Mouse (Mus musculus): ENCODE measurements around the gene Pomgnt1. TPM values are rescaled to one million over a fixed set of nuclear protein-coding genes. Genes with fewer than 3 reads are reported as not detected.

Pomgnt1 gene
- total RNA-seq, 1 experiment from 2014 or later, result 14.2 TPM

GRCm38 (mm10) chr4:116127956-116128355 lies 4.3 kb downstream of the Pomgnt1 start:
- no peak for ATAC-seq (replicated peaks in 1 of 2; ENCODE audit: insufficient read depth in 1 of 2, low FRiP score in 2 of 2, low TSS enrichment in 1 of 2, low read depth in 1 of 2, poor library complexity in 2 of 2, severe bottlenecking in 2 of 2)

- no peak for ATAC-seq (replicated peaks in 1 of 2; ENCODE audit: insufficient read depth in 1 of 2, low FRiP score in 2 of 2, low TSS enrichment in 1 of 2, low read depth in 1 of 2, poor library complexity in 2 of 2, severe bottlenecking in 2 of 2)
Observed at GRCm38 (mm10) chr4:116133126-116133525, 9.5 kb downstream of the Pomgnt1 start.

GRCm38 (mm10) chr4:116134990-116135389 lies 11.3 kb downstream of the Pomgnt1 start:
- peak; percentile 78 to 79 for ATAC-seq (replicated peaks in 1 of 2; ENCODE audit: insufficient read depth in 1 of 2, low FRiP score in 2 of 2, low TSS enrichment in 1 of 2, low read depth in 1 of 2, poor library complexity in 2 of 2, severe bottlenecking in 2 of 2)

GRCm38 (mm10) chr4:116137421-116137996 lies 13.9 kb downstream of the Pomgnt1 start:
- ATAC-seq (replicated peaks in 1 of 2; ENCODE audit: insufficient read depth in 1 of 2, low FRiP score in 2 of 2, low TSS enrichment in 1 of 2, low read depth in 1 of 2, poor library complexity in 2 of 2, severe bottlenecking in 2 of 2), result no peak

GRCm38 (mm10) chr4:116140801-116141574 lies 17.3 kb downstream of the Pomgnt1 start:
- ATAC-seq (replicated peaks in 1 of 2; ENCODE audit: insufficient read depth in 1 of 2, low FRiP score in 2 of 2, low TSS enrichment in 1 of 2, low read depth in 1 of 2, poor library complexity in 2 of 2, severe bottlenecking in 2 of 2), result no peak

GRCm38 (mm10) chr4:116141736-116142135 lies 18.1 kb downstream of the Pomgnt1 start:
- no peak for ATAC-seq (replicated peaks in 1 of 2; ENCODE audit: insufficient read depth in 1 of 2, low FRiP score in 2 of 2, low TSS enrichment in 1 of 2, low read depth in 1 of 2, poor library complexity in 2 of 2, severe bottlenecking in 2 of 2)

GRCm38 (mm10) chr4:116142269-116142668 lies 18.6 kb downstream of the Pomgnt1 start:
- ATAC-seq (replicated peaks in 1 of 2; ENCODE audit: insufficient read depth in 1 of 2, low FRiP score in 2 of 2, low TSS enrichment in 1 of 2, low read depth in 1 of 2, poor library complexity in 2 of 2, severe bottlenecking in 2 of 2), result no peak

GRCm38 (mm10) chr4:116143317-116143811 lies 19.7 kb downstream of the Pomgnt1 start:
- peak; percentile 48 to 59 for ATAC-seq (replicated peaks in 1 of 2; ENCODE audit: insufficient read depth in 1 of 2, low FRiP score in 2 of 2, low TSS enrichment in 1 of 2, low read depth in 1 of 2, poor library complexity in 2 of 2, severe bottlenecking in 2 of 2)

- ATAC-seq (replicated peaks in 1 of 2; ENCODE audit: insufficient read depth in 1 of 2, low FRiP score in 2 of 2, low TSS enrichment in 1 of 2, low read depth in 1 of 2, poor library complexity in 2 of 2, severe bottlenecking in 2 of 2), result peak; percentile 52 to 54; a peak in 3 of 4 replicates
Observed at GRCm38 (mm10) chr4:116143891-116144717, 20.5 kb downstream of the Pomgnt1 start.

- ATAC-seq (replicated peaks in 1 of 2; ENCODE audit: insufficient read depth in 1 of 2, low FRiP score in 2 of 2, low TSS enrichment in 1 of 2, low read depth in 1 of 2, poor library complexity in 2 of 2, severe bottlenecking in 2 of 2), result peak in 1 of 2 experiments; percentile 6; a peak in 1 of 4 replicates
Observed at GRCm38 (mm10) chr4:116149812-116150155, 26.1 kb downstream of the Pomgnt1 start.

GRCm38 (mm10) chr4:116150156-116150861 lies 26.7 kb downstream of the Pomgnt1 start:
- ATAC-seq (replicated peaks in 1 of 2; ENCODE audit: insufficient read depth in 1 of 2, low FRiP score in 2 of 2, low TSS enrichment in 1 of 2, low read depth in 1 of 2, poor library complexity in 2 of 2, severe bottlenecking in 2 of 2), result peak; percentile 46 to 62; a peak in 1 of 4 replicates

GRCm38 (mm10) chr4:116150862-116151221 lies 27.2 kb downstream of the Pomgnt1 start:
- ATAC-seq (replicated peaks in 1 of 2; ENCODE audit: insufficient read depth in 1 of 2, low FRiP score in 2 of 2, low TSS enrichment in 1 of 2, low read depth in 1 of 2, poor library complexity in 2 of 2, severe bottlenecking in 2 of 2), result no peak

- ATAC-seq (replicated peaks in 1 of 2; ENCODE audit: insufficient read depth in 1 of 2, low FRiP score in 2 of 2, low TSS enrichment in 1 of 2, low read depth in 1 of 2, poor library complexity in 2 of 2, severe bottlenecking in 2 of 2), result no peak
Observed at GRCm38 (mm10) chr4:116151238-116151637, 27.6 kb downstream of the Pomgnt1 start, which contains the start of gene Lurap1. Gene Lurap1 (minus strand): TSS chr4:116151338.

GRCm38 (mm10) chr4:116152702-116153101 lies 29.1 kb downstream of the Pomgnt1 start:
- no peak for ATAC-seq (replicated peaks in 1 of 2; ENCODE audit: insufficient read depth in 1 of 2, low FRiP score in 2 of 2, low TSS enrichment in 1 of 2, low read depth in 1 of 2, poor library complexity in 2 of 2, severe bottlenecking in 2 of 2)

- ATAC-seq (replicated peaks in 1 of 2; ENCODE audit: insufficient read depth in 1 of 2, low FRiP score in 2 of 2, low TSS enrichment in 1 of 2, low read depth in 1 of 2, poor library complexity in 2 of 2, severe bottlenecking in 2 of 2), result no peak
Observed at GRCm38 (mm10) chr4:116157882-116158281, 34.2 kb downstream of the Pomgnt1 start.

- ATAC-seq (replicated peaks in 1 of 2; ENCODE audit: insufficient read depth in 1 of 2, low FRiP score in 2 of 2, low TSS enrichment in 1 of 2, low read depth in 1 of 2, poor library complexity in 2 of 2, severe bottlenecking in 2 of 2), result peak in 1 of 2 experiments; percentile 40; a peak in 3 of 4 replicates
Observed at GRCm38 (mm10) chr4:116159912-116160311, 36.3 kb downstream of the Pomgnt1 start.

GRCm38 (mm10) chr4:116160769-116161168 lies 37.1 kb downstream of the Pomgnt1 start:
- ATAC-seq (replicated peaks in 1 of 2; ENCODE audit: insufficient read depth in 1 of 2, low FRiP score in 2 of 2, low TSS enrichment in 1 of 2, low read depth in 1 of 2, poor library complexity in 2 of 2, severe bottlenecking in 2 of 2), result no peak
